Mouse (Mus musculus): Measurements from ENCODE around the gene Cwc25.
A peak's percentile ranks its signal among the peaks of the same experiment; 100 is the strongest.
"Not testable (repeated sequence)": the region's sequence is repeated elsewhere in the genome, so short reads cannot be mapped to it uniquely, and the experiment has no call there.

Cwc25 gene

GRCm38 (mm10) chr11:97723709-97724108 is 42.6 kb downstream of the Cwc25 start:
- DNase-seq (ENCODE audit: low read depth): no peak

GRCm38 (mm10) chr11:97721338-97721737 is 45.0 kb downstream of the Cwc25 start:
- no peak for DNase-seq (ENCODE audit: low read depth)

- DNase-seq (ENCODE audit: low read depth): no peak
Measured at GRCm38 (mm10) chr11:97719041-97719440, 47.3 kb downstream of the Cwc25 start.

GRCm38 (mm10) chr11:97718281-97718860 is 48.0 kb downstream of the Cwc25 start:
- DNase-seq (ENCODE audit: low read depth): no peak

- no peak for DNase-seq (ENCODE audit: low read depth)
Measured at GRCm38 (mm10) chr11:97717369-97718280, 48.7 kb downstream of the Cwc25 start.

- DNase-seq (ENCODE audit: low read depth): no peak
Measured at GRCm38 (mm10) chr11:97716021-97716420, 50.3 kb downstream of the Cwc25 start.

- peak; percentile 45 for DNase-seq (ENCODE audit: low read depth)
Measured at GRCm38 (mm10) chr11:97714784-97715760, 51.3 kb downstream of the Cwc25 start.

- DNase-seq (ENCODE audit: low read depth): no peak
Measured at GRCm38 (mm10) chr11:97714356-97714755, 52.0 kb downstream of the Cwc25 start.

GRCm38 (mm10) chr11:97713896-97714295 is 52.5 kb downstream of the Cwc25 start:
- no peak for DNase-seq (ENCODE audit: low read depth)

- DNase-seq (ENCODE audit: low read depth): no peak
Measured at GRCm38 (mm10) chr11:97712286-97712685, 54.1 kb downstream of the Cwc25 start.

GRCm38 (mm10) chr11:97711200-97711900 is 55.0 kb downstream of the Cwc25 start:
- no peak for DNase-seq (ENCODE audit: low read depth)

GRCm38 (mm10) chr11:97710067-97710466 is 56.3 kb downstream of the Cwc25 start:
- DNase-seq (ENCODE audit: low read depth): not testable (repeated sequence)

- DNase-seq (ENCODE audit: low read depth): peak; percentile 100
Measured at GRCm38 (mm10) chr11:97703039-97703826, 63.1 kb downstream of the Cwc25 start, which contains the start of gene Psmb3. TSS of gene Psmb3 (plus strand) at chr11:97703399.

GRCm38 (mm10) chr11:97702393-97702745 is 64.0 kb downstream of the Cwc25 start:
- DNase-seq (ENCODE audit: low read depth): peak; percentile 83

GRCm38 (mm10) chr11:97701581-97702392 is 64.6 kb downstream of the Cwc25 start:
- no peak for DNase-seq (ENCODE audit: low read depth)

GRCm38 (mm10) chr11:97700746-97701580 is 65.4 kb downstream of the Cwc25 start:
- no peak for DNase-seq (ENCODE audit: low read depth)

- DNase-seq (ENCODE audit: low read depth): peak; percentile 29
Measured at GRCm38 (mm10) chr11:97700003-97700745, 66.2 kb downstream of the Cwc25 start, which contains the start of gene Pcgf2. TSS of gene Pcgf2 (minus strand) at chr11:97700497.

- DNase-seq (ENCODE audit: low read depth): peak; percentile 47
Measured at GRCm38 (mm10) chr11:97699626-97700002, 66.7 kb downstream of the Cwc25 start.

Measured in fibroblast of lung, adult 2 months (primary cell).